In genomic region chr13:32480029-32480428, GRCm38 (mm10) we compare ENCODE assay signal across 15 mouse cellular contexts.
DNase-seq lines count a peak whose midpoint lies in the region; ATAC-seq and TF ChIP-seq lines count a peak whose summit lies in the region.
"Had no signal": no experiment of that assay in that cellular context is flagged by ENCODE, and none has a peak within 500 bp of the region (broad histone marks: within the 10 kb centered on the region; RNA-seq: fewer than 3 reads in every experiment).

No protein-coding gene starts in this region.

- no peak overlapping the region for H3K4me2 ChIP-seq in lung, postnatal 0 days (replicated peaks; ENCODE audit: low read depth, low read length)
- H3K4me2 ChIP-seq in embryonic facial prominence, embryonic 11.5 days (ENCODE audit: low read depth, low read length) = no peak overlapping the region

- H3K36me3 ChIP-seq in heart, adult 2 months (ENCODE audit: control insufficient read depth, insufficient read depth, low read length) = no peaks in the 10 kb centered on the region
- H3K36me3 ChIP-seq in heart, embryonic 10.5 days = no peaks in the 10 kb centered on the region
- H3K36me3 ChIP-seq in lung, postnatal 0 days (ENCODE audit: insufficient read depth, low read length) = no peaks in the 10 kb centered on the region
- H3K36me3 ChIP-seq in embryonic facial prominence, embryonic 11.5 days (replicated peaks; ENCODE audit: control insufficient read depth, insufficient read depth, low read depth, low read length) = no peaks in the 10 kb centered on the region
- H3K36me3 ChIP-seq: forebrain, embryonic 10.5 days had no signal

- H3K4me3 ChIP-seq in heart, adult 2 months = no peak overlapping the region
- no peak overlapping the region for H3K4me3 ChIP-seq in heart, embryonic 10.5 days
- no peak overlapping the region for H3K4me3 ChIP-seq in lung, postnatal 0 days (ENCODE audit: low read depth, low read length)
- H3K4me3 ChIP-seq in embryonic facial prominence, embryonic 11.5 days (ENCODE audit: low read depth, low read length) = no peak overlapping the region
- H3K4me3 ChIP-seq: forebrain, embryonic 10.5 days had no signal

- peaks cover 3% of the 10 kb centered on the region for H3K4me1 ChIP-seq in heart, adult 2 months (ENCODE audit: control insufficient read depth, insufficient read depth, low read length)
- no peaks in the 10 kb centered on the region for H3K4me1 ChIP-seq in heart, embryonic 10.5 days
- no peaks in the 10 kb centered on the region for H3K4me1 ChIP-seq in lung, postnatal 0 days (ENCODE audit: insufficient read depth, low read depth, low read length)
- no peaks in the 10 kb centered on the region for H3K4me1 ChIP-seq in embryonic facial prominence, embryonic 11.5 days (ENCODE audit: control insufficient read depth, insufficient read depth, low read length)

- TF ChIP-seq CTCF in heart, adult 2 months (IDR thresholded peaks at IDR 0.05) = no peak
- no peak for TF ChIP-seq CTCF in lung, postnatal 0 days (IDR thresholded peaks at IDR 0.05)

- H3K9me3 ChIP-seq in heart, embryonic 10.5 days = no peaks in the 10 kb centered on the region
- H3K9me3 ChIP-seq in lung, postnatal 0 days (ENCODE audit: low read length) = no peaks in the 10 kb centered on the region
- H3K9me3 ChIP-seq in embryonic facial prominence, embryonic 11.5 days (replicated peaks; ENCODE audit: control insufficient read depth, low read length) = no peaks in the 10 kb centered on the region
- H3K9me3 ChIP-seq: forebrain, embryonic 10.5 days had no signal

- H3K9ac ChIP-seq in heart, adult 2 months (ENCODE audit: low read depth, low read length) = no peak overlapping the region
- H3K9ac ChIP-seq in lung, postnatal 0 days (replicated peaks; ENCODE audit: low read depth) = no peak overlapping the region
- H3K9ac ChIP-seq in embryonic facial prominence, embryonic 11.5 days (replicated peaks; ENCODE audit: low read length) = no peak overlapping the region

- no peaks in the 10 kb centered on the region for H3K79me2 ChIP-seq in heart, adult 2 months (replicated peaks; ENCODE audit: control insufficient read depth, insufficient read depth, low read length)

- 42% methylated on average over 4 of the region's 4 CpGs for WGBS in heart, adult 2 months
- WGBS in heart, embryonic 10.5 days = 33% methylated on average over 4 of the region's 4 CpGs
- WGBS in lung, postnatal 0 days = 25% methylated on average over 4 of the region's 4 CpGs
- 13% methylated on average over 4 of the region's 4 CpGs for WGBS in embryonic facial prominence, embryonic 11.5 days

- no peak for ATAC-seq in lung, postnatal 0 days
- no peak for ATAC-seq in embryonic facial prominence, embryonic 11.5 days (replicated peaks; ENCODE audit: insufficient number of reproducible peaks, low FRiP score, low TSS enrichment, low read depth)
- no peak for ATAC-seq in inflammation-experienced regulatory T-cells, adult 6 months
- ATAC-seq: hindbrain, embryonic 16.5 days had no signal

- TF ChIP-seq POLR2A in heart, adult 2 months (IDR thresholded peaks at IDR 0.05; ENCODE audit: insufficient read depth, low read depth, low read length) = no peak

- no peak for TF ChIP-seq EP300 in heart, adult 2 months (IDR thresholded peaks at IDR 0.05; ENCODE audit: insufficient read depth, low read depth, low read length)
- no peak for TF ChIP-seq EP300 in lung, postnatal 0 days (IDR thresholded peaks at IDR 0.05)

- peak overlapping the region; percentile 57 for H3K27ac ChIP-seq in heart, adult 2 months
- H3K27ac ChIP-seq in heart, embryonic 10.5 days = no peak overlapping the region
- no peak overlapping the region for H3K27ac ChIP-seq in lung, postnatal 0 days (ENCODE audit: low read length)
- no peak overlapping the region for H3K27ac ChIP-seq in embryonic facial prominence, embryonic 11.5 days (replicated peaks; ENCODE audit: low read depth, low read length)

- no peak for DNase-seq in heart, adult 2 months
- DNase-seq in heart, embryonic 10.5 days (ENCODE audit: low spot score) = no peak
- DNase-seq in lung, postnatal 0 days (ENCODE audit: low spot score) = peak; percentile 28
- no peak for DNase-seq in lung, postnatal 10 days
- peak; percentile 61 for DNase-seq in embryonic facial prominence, embryonic 11.5 days (ENCODE audit: low spot score)
- DNase-seq in skeletal muscle tissue, adult 2 months (ENCODE audit: low read depth, low spot score) = peak; percentile 41
- no peak for DNase-seq in urinary bladder, postnatal 4 days (ENCODE audit: low spot score in 2 of 2)
- DNase-seq: cerebellum, adult 9-10 months; kidney, adult 11 months; lung, adult 2 months; midbrain, embryonic 14.5 days; thymus, adult 2 months had no signal

- no peaks in the 10 kb centered on the region for H3K27me3 ChIP-seq in heart, adult 2 months (ENCODE audit: control insufficient read depth, insufficient read depth, low read length)
- peaks cover 6% of the 10 kb centered on the region; the same call in 1 of the 2 replicates for H3K27me3 ChIP-seq in heart, embryonic 10.5 days (ENCODE audit: insufficient read depth, poor library complexity, severe bottlenecking)
- no peaks in the 10 kb centered on the region for H3K27me3 ChIP-seq in lung, postnatal 0 days (replicated peaks; ENCODE audit: insufficient read depth, low read length)
- no peaks in the 10 kb centered on the region for H3K27me3 ChIP-seq in embryonic facial prominence, embryonic 11.5 days (ENCODE audit: control insufficient read depth, insufficient read depth, low read length)

- intact Hi-C loops in heart, adult 2 months (cut with DNase I) = no loop called here

Comparison
In these comparisons a context has a peak if more than half of its experiments do, and no peak if none do; other contexts are left out.
1. DNase-seq: peak in lung, postnatal 0 days (single experiment), embryonic facial prominence, embryonic 11.5 days (single experiment) and skeletal muscle tissue, adult 2 months (single experiment); none in heart, adult 2 months (0 of 2), heart, embryonic 10.5 days (single experiment), lung, postnatal 10 days (single experiment) and urinary bladder, postnatal 4 days (0 of 2).